Mouse (Mus musculus): ENCODE data around the gene Tmem222. TPM values are rescaled to one million over a fixed set of nuclear protein-coding genes. Genes with fewer than 3 reads are reported as not detected.

The Tmem222 gene
- total and polyA plus RNA-seq, 2 experiments: 22.7 to 57.0 TPM

DNA sequence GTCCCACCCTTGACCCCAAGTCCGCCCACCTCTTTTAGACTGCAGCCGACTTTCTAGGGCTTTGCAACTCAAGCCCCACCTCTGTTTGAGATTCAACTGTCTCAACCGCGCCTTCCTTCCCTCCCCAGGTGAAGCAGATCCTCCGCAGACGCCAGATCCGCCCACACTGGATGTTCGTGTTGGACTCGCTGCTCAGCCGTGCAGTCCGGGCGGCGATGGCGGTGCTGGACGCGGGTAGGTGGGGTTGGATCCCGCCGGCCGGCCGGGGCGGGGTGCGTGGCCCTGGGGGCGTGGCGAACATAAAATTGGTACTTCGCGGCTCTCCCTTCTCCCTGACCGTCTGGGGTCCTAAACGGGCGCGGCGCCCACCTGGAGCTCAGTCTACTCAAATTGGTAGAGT lies 26.4 kb downstream of the Tmem222 start:
- no peak for TF ChIP-seq POLR2A (IDR thresholded peaks at IDR 0.05; ENCODE audit: extremely low read depth, insufficient read depth, low read length)
- TF ChIP-seq CTCF (IDR thresholded peaks at IDR 0.05; ENCODE audit: low read depth, low read length): no peak
- WGBS: 31% methylated on average over 31 of the region's 31 CpGs
- no peaks in the 10 kb centered on the region for H3K4me1 ChIP-seq (ENCODE audit: control insufficient read depth, insufficient read depth, low read length)
- H3K79me2 ChIP-seq (ENCODE audit: control insufficient read depth, insufficient read depth, low read length): no peaks in the 10 kb centered on the region
- no peak overlapping the region for H3K27ac ChIP-seq (replicated peaks; ENCODE audit: insufficient read depth, low read depth, low read length)
- H3K9ac ChIP-seq (ENCODE audit: low read depth, low read length): no peak overlapping the region
- no peaks in the 10 kb centered on the region for H3K27me3 ChIP-seq (ENCODE audit: control insufficient read depth, insufficient read depth, low read length)
- H3K4me3 ChIP-seq (ENCODE audit: insufficient read depth, low read depth, low read length): no peak overlapping the region
- DNase-seq (ENCODE audit: extremely low read depth, low read depth, low spot score): no peak
- no peaks in the 10 kb centered on the region for H3K36me3 ChIP-seq (ENCODE audit: control insufficient read depth, insufficient read depth, low read length)

DNA sequence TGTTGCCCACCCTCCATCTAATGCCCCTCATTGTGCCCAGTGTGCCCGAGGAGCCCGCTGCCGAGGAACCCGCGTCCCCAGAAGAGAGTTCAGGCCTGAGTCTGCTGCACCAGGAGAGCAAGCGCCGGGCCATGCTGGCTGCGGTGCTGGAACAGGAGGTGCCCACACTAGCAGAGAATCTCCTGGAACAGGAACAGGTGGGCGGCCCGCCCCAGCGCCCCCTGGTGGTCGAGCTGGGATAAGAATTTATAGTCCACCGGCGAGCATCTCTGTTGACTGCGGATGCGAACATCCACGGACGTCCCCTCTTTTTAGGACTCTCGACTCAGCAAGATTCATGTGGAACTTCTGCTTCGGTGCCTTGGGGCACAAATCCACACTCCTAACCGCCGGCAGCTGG lies 27.0 kb downstream of the Tmem222 start:
- H3K9ac ChIP-seq (ENCODE audit: low read depth, low read length): no peak overlapping the region
- WGBS: 10% methylated on average over 22 of the region's 22 CpGs
- no peak overlapping the region for H3K27ac ChIP-seq (replicated peaks; ENCODE audit: insufficient read depth, low read depth, low read length)
- no peak for DNase-seq (ENCODE audit: extremely low read depth, low read depth, low spot score)
- no peaks in the 10 kb centered on the region for H3K36me3 ChIP-seq (ENCODE audit: control insufficient read depth, insufficient read depth, low read length)
- TF ChIP-seq POLR2A (IDR thresholded peaks at IDR 0.05; ENCODE audit: extremely low read depth, insufficient read depth, low read length) (no peak), CTCF (IDR thresholded peaks at IDR 0.05; ENCODE audit: low read depth, low read length) (peak; percentile 82)
- H3K4me1 ChIP-seq (ENCODE audit: control insufficient read depth, insufficient read depth, low read length): no peaks in the 10 kb centered on the region
- H3K27me3 ChIP-seq (ENCODE audit: control insufficient read depth, insufficient read depth, low read length): no peaks in the 10 kb centered on the region
- no peak overlapping the region for H3K4me3 ChIP-seq (ENCODE audit: insufficient read depth, low read depth, low read length)
- no peaks in the 10 kb centered on the region for H3K79me2 ChIP-seq (ENCODE audit: control insufficient read depth, insufficient read depth, low read length)

DNA sequence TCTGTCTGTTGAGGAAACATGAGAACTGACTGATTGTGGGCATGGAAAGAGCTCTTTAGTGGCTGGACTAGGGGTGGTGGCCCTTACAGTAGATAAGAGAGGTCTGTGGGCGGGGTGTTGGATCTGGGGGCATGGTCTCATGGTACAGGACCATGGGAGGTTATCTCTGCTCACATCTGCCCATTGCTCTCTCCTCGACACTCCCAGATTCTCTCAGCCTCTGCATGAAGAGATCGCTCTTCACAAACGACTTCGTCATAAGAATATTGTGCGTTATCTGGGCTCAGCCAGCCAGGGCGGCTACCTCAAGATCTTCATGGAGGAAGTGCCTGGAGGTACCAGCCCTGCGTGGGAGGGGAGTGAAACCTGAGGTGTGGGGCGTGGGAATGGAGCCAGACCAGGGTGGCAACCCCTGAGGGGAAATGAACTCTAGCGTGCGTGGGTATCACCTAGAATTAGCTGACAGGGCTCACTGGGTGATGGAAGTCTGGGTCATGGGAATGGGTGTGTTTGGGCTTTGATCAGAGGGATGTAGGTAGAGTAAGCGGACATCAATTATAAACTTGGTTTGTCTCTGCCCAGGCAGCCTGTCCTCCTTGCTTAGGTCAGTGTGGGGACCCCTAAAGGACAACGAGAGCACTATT lies 29.7 kb downstream of the Tmem222 start:
- Histone ChIP-seq H3K36me3 (ENCODE audit: control insufficient read depth, insufficient read depth, low read length) (no peaks in the 10 kb centered on the region), H3K4me3 (ENCODE audit: insufficient read depth, low read depth, low read length) (no peak overlapping the region), H3K27ac (replicated peaks; ENCODE audit: insufficient read depth, low read depth, low read length) (no peak overlapping the region), H3K27me3 (ENCODE audit: control insufficient read depth, insufficient read depth, low read length) (no peaks in the 10 kb centered on the region), H3K4me1 (ENCODE audit: control insufficient read depth, insufficient read depth, low read length) (no peaks in the 10 kb centered on the region; the same call in 1 of the 2 replicates), H3K9ac (ENCODE audit: low read depth, low read length) (no peak overlapping the region), H3K79me2 (ENCODE audit: control insufficient read depth, insufficient read depth, low read length) (no peaks in the 10 kb centered on the region)
- TF ChIP-seq CTCF (IDR thresholded peaks at IDR 0.05; ENCODE audit: low read depth, low read length) (no peak), POLR2A (IDR thresholded peaks at IDR 0.05; ENCODE audit: extremely low read depth, insufficient read depth, low read length) (no peak)
- 84% methylated on average over 13 of the region's 13 CpGs for WGBS
- DNase-seq (ENCODE audit: extremely low read depth, low read depth, low spot score): no peak

DNA sequence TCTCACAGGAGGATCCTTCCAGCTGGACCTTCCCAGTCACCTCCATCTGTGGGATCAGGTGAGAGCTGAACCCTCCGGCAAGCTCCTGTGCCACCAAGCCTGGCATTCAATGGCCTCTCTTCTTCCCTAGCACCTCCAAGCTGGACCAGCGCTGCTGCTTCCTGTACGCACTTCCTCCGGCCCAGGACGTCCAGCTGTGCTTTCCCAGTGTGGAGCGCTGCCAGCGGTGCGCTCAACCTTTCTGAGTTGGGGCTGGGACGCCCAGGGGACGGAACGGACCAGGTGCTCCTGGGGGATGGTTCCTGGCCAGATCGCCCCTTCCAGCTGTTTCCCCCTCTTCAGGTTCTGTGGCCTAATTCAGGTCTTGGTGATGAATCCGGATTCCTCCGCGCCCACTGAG lies 30.5 kb downstream of the Tmem222 start:
- Histone ChIP-seq H3K4me3 (ENCODE audit: insufficient read depth, low read depth, low read length) (no peak overlapping the region; the same call in 1 of the 2 replicates), H3K79me2 (ENCODE audit: control insufficient read depth, insufficient read depth, low read length) (no peaks in the 10 kb centered on the region), H3K4me1 (ENCODE audit: control insufficient read depth, insufficient read depth, low read length) (no peaks in the 10 kb centered on the region; the same call in 1 of the 2 replicates), H3K27ac (replicated peaks; ENCODE audit: insufficient read depth, low read depth, low read length) (no peak overlapping the region), H3K36me3 (ENCODE audit: control insufficient read depth, insufficient read depth, low read length) (no peaks in the 10 kb centered on the region), H3K27me3 (ENCODE audit: control insufficient read depth, insufficient read depth, low read length) (no peaks in the 10 kb centered on the region), H3K9ac (ENCODE audit: low read depth, low read length) (no peak overlapping the region)
- DNase-seq (ENCODE audit: extremely low read depth, low read depth, low spot score): no peak
- 68% methylated on average over 15 of the region's 15 CpGs for WGBS
- TF ChIP-seq CTCF (IDR thresholded peaks at IDR 0.05; ENCODE audit: low read depth, low read length) (no peak), POLR2A (IDR thresholded peaks at IDR 0.05; ENCODE audit: extremely low read depth, insufficient read depth, low read length) (no peak)

DNA sequence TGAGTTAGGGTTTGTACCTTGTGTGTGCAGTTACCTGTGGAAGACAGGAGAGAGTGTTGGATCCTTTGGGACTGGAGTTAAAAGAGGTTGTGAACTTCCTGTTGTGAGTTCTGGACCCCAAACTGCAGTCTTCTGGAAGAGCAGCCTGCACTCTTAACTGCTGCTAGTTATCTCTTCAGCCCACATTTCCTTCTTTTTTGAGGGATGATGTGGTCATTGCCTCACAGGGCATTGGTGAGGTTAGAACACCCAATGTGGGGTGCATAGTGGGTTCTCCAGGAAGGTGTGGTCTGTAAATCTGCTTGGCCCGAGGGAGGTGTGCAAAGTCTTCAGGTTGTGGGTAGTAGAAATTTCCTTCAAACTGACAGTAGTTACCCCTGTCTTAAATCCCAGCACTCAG lies 33.3 kb downstream of the Tmem222 start:
- Histone ChIP-seq H3K4me1 (ENCODE audit: control insufficient read depth, insufficient read depth, low read length) (peaks cover 2% of the 10 kb centered on the region; the same call in 1 of the 2 replicates), H3K36me3 (ENCODE audit: control insufficient read depth, insufficient read depth, low read length) (no peaks in the 10 kb centered on the region), H3K79me2 (ENCODE audit: control insufficient read depth, insufficient read depth, low read length) (no peaks in the 10 kb centered on the region), H3K9ac (ENCODE audit: low read depth, low read length) (no peak overlapping the region), H3K27ac (replicated peaks; ENCODE audit: insufficient read depth, low read depth, low read length) (no peak overlapping the region), H3K27me3 (ENCODE audit: control insufficient read depth, insufficient read depth, low read length) (no peaks in the 10 kb centered on the region), H3K4me3 (ENCODE audit: insufficient read depth, low read depth, low read length) (no peak overlapping the region)
- TF ChIP-seq POLR2A (IDR thresholded peaks at IDR 0.05; ENCODE audit: extremely low read depth, insufficient read depth, low read length) (no peak), CTCF (IDR thresholded peaks at IDR 0.05; ENCODE audit: low read depth, low read length) (no peak)
- no peak for DNase-seq (ENCODE audit: extremely low read depth, low read depth, low spot score)
- 83% methylated on average over 1 of the region's 1 CpGs for WGBS

DNA sequence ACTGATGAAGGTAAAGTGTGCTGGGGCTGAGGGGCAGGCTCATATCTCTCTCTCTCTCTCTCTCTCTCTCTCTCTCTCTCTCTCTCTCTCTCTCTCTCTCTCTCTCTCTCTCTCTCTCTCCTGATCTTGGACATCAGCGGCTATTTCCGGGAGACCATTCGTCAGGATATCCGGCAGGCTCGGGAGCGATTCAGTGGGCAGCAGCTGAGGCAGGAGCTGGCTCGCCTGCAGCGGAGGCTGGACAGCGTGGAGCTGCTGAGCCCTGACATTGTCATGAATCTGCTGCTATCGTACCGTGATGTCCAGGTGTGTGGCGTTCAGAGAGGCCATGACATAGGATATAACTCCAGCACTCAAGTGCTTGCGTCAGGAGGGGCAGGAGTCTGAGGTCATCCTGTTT lies 34.1 kb downstream of the Tmem222 start:
- no peak for DNase-seq (ENCODE audit: extremely low read depth, low read depth, low spot score)
- Histone ChIP-seq H3K4me3 (ENCODE audit: insufficient read depth, low read depth, low read length) (no peak overlapping the region), H3K27ac (replicated peaks; ENCODE audit: insufficient read depth, low read depth, low read length) (no peak overlapping the region), H3K9ac (ENCODE audit: low read depth, low read length) (no peak overlapping the region), H3K4me1 (ENCODE audit: control insufficient read depth, insufficient read depth, low read length) (peaks cover 2% of the 10 kb centered on the region; the same call in 1 of the 2 replicates), H3K36me3 (ENCODE audit: control insufficient read depth, insufficient read depth, low read length) (no peaks in the 10 kb centered on the region), H3K27me3 (ENCODE audit: control insufficient read depth, insufficient read depth, low read length) (no peaks in the 10 kb centered on the region), H3K79me2 (ENCODE audit: control insufficient read depth, insufficient read depth, low read length) (no peaks in the 10 kb centered on the region)
- TF ChIP-seq POLR2A (IDR thresholded peaks at IDR 0.05; ENCODE audit: extremely low read depth, insufficient read depth, low read length) (no peak), CTCF (IDR thresholded peaks at IDR 0.05; ENCODE audit: low read depth, low read length) (no peak)
- WGBS: 81% methylated on average over 13 of the region's 13 CpGs
